Mouse (Mus musculus): Measurements from ENCODE around the gene Plcd1. TPM values are rescaled to one million over a fixed set of nuclear protein-coding genes. Genes with fewer than 3 reads are reported as not detected.
A peak's percentile ranks its signal among the peaks of the same experiment; 100 is the strongest.

The Plcd1 gene
- polyA plus RNA-seq, 1 experiment from 2014 or later, result 12.9 TPM

DNA sequence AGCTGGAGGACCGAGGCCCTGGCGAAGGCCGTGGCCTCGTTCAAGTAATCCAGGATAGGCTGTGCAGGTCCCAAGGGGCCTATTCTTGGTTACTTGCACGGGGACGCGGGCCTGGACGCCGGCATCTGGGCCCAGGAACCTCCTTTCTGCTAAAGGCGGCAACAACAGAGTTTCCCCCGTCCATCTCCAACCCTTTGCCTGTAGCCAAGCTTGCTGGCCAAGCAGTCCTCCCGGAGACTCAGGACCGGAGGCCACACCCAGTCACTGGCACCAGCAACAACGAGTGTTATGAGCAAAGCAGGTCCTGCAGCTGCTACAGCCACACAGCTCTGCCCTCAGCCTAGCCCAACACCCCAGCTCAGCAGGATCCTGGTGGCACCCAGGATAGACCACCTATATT lies 61.5 kb downstream of the Plcd1 start:
- Histone ChIP-seq H3K4me2 (ENCODE audit: low read length) (no peak overlapping the region), H3K4me3 (replicated peaks; ENCODE audit: low read length) (no peak overlapping the region), H3K36me3 (ENCODE audit: control insufficient read depth, insufficient read depth) (no peaks in the 10 kb centered on the region), H3K9ac (replicated peaks; ENCODE audit: low read depth, low read length) (no peak overlapping the region), H3K27me3 (replicated peaks; ENCODE audit: control insufficient read depth, insufficient read depth, low read length) (no peaks in the 10 kb centered on the region), H3K27ac (ENCODE audit: low read length) (no peak overlapping the region), H3K4me1 (replicated peaks; ENCODE audit: control insufficient read depth, insufficient read depth, low read length) (peaks cover 37% of the 10 kb centered on the region), H3K9me3 (ENCODE audit: control insufficient read depth, low read length) (no peaks in the 10 kb centered on the region)
- 83% methylated on average over 14 of the region's 14 CpGs for WGBS
- ATAC-seq, result no peak

DNA sequence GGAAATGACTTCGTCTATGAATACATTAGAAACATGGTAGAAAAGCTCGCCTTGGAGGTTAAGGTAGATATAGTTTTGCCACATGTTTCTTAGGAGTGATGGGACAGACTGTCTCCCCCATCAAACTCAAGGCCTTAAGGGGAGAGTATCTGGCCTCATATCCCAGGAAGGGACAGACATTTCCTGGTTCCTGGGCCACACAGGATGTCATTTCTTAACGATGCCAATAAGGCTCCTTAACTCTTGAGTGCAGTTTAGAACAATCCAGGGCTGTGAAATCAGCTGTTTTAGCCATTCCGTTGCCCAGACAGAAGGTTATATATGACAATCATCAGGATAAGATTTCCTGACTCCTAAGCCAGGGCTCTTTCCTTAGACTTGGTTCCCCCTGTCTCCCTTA lies 62.3 kb downstream of the Plcd1 start:
- Histone ChIP-seq H3K4me2 (ENCODE audit: low read length) (no peak overlapping the region), H3K36me3 (ENCODE audit: control insufficient read depth, insufficient read depth) (no peaks in the 10 kb centered on the region), H3K9ac (replicated peaks; ENCODE audit: low read depth, low read length) (no peak overlapping the region), H3K4me1 (replicated peaks; ENCODE audit: control insufficient read depth, insufficient read depth, low read length) (peaks cover 32% of the 10 kb centered on the region), H3K4me3 (replicated peaks; ENCODE audit: low read length) (no peak overlapping the region), H3K27ac (ENCODE audit: low read length) (no peak overlapping the region), H3K9me3 (ENCODE audit: control insufficient read depth, low read length) (no peaks in the 10 kb centered on the region), H3K27me3 (replicated peaks; ENCODE audit: control insufficient read depth, insufficient read depth, low read length) (no peaks in the 10 kb centered on the region)
- no peak for ATAC-seq
- 90% methylated on average over 4 of the region's 4 CpGs for WGBS

DNA sequence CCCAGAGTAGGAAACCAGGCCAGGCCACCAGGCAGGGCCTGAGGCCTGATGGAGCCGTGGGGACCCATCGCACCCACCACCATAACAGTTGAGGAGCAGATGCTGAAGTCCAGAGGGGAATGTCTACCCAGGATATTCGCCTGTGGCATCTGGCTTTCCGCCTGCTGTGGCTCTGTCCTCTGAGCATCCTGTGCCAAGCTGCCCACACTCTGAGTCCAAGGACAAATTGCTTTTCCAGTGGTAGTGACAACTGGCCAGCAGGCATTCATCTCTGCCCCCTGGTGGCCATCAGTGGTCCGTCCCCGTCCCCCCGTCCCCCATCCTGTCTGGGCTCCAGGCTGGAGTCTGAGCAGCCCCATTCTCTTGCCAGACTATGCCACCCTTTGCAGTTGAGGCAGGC lies 63.7 kb downstream of the Plcd1 start:
- no peak overlapping the region for H3K27ac ChIP-seq (ENCODE audit: low read length)
- peaks cover 22% of the 10 kb centered on the region for H3K4me1 ChIP-seq (replicated peaks; ENCODE audit: control insufficient read depth, insufficient read depth, low read length)
- no peak overlapping the region for H3K9ac ChIP-seq (replicated peaks; ENCODE audit: low read depth, low read length)
- no peak overlapping the region for H3K4me2 ChIP-seq (ENCODE audit: low read length)
- H3K9me3 ChIP-seq (ENCODE audit: control insufficient read depth, low read length), result no peaks in the 10 kb centered on the region
- ATAC-seq, result peak; percentile 32; the same call in 1 of the 2 replicates
- H3K36me3 ChIP-seq (ENCODE audit: control insufficient read depth, insufficient read depth), result no peaks in the 10 kb centered on the region
- H3K27me3 ChIP-seq (replicated peaks; ENCODE audit: control insufficient read depth, insufficient read depth, low read length), result no peaks in the 10 kb centered on the region
- WGBS, result 54% methylated on average over 7 of the region's 7 CpGs
- H3K4me3 ChIP-seq (replicated peaks; ENCODE audit: low read length), result no peak overlapping the region

DNA sequence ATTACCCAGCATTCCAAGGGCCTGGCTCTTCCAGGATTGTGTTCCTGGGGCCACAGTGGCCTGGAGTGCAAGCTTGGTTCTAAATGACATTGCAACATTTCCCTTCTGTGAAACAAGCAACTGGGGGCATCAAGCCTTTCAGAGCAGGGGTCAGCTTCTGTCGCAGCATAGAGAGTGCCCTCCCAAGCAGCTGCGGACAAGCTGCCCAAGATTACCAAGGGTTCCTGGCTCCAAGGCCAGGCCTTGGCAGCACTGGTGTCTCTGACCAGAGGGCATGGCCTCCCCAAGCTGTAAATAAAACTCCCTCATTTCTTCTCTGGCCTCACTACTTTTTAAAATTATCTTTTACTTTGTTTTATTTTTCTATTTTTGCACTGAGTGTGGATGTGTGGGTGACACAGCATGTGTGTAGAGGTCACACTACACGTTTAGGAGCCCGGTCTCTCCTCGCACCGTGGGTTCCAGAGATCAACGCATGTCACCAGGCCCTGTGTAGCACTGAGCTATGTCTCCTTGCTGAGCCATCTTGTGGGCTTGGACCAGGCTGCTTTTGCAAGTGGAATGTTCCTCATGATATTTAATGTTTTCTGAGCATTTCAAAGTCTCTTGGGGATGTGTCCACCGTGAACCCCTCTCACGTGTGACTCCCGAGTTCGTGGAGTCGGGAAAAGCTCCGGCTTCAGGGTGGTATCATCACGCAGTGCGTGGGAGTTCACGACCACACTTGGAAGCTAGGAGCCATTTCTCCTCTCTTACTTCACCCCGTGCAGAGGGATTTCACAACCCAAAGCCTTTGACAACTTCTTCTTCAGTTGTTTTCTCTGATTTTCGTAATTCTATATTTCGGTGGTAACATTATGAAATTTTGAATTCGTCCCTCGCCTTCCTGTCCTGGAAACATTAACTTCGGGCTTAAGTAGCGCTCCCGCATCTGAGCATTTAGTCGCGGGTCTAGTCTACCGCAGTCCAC lies 64.8 kb downstream of the Plcd1 start:
- H3K27me3 ChIP-seq (replicated peaks; ENCODE audit: control insufficient read depth, insufficient read depth, low read length), result no peaks in the 10 kb centered on the region
- no peak for ATAC-seq
- H3K9me3 ChIP-seq (ENCODE audit: control insufficient read depth, low read length), result no peaks in the 10 kb centered on the region
- H3K4me1 ChIP-seq (replicated peaks; ENCODE audit: control insufficient read depth, insufficient read depth, low read length), result peaks cover 12% of the 10 kb centered on the region
- WGBS, result 97% methylated on average over 27 of the region's 27 CpGs
- H3K27ac ChIP-seq (ENCODE audit: low read length), result no peak overlapping the region
- no peak overlapping the region for H3K4me3 ChIP-seq (replicated peaks; ENCODE audit: low read length)
- no peak overlapping the region for H3K9ac ChIP-seq (replicated peaks; ENCODE audit: low read depth, low read length)
- H3K4me2 ChIP-seq (ENCODE audit: low read length), result no peak overlapping the region
- no peaks in the 10 kb centered on the region for H3K36me3 ChIP-seq (ENCODE audit: control insufficient read depth, insufficient read depth)

DNA sequence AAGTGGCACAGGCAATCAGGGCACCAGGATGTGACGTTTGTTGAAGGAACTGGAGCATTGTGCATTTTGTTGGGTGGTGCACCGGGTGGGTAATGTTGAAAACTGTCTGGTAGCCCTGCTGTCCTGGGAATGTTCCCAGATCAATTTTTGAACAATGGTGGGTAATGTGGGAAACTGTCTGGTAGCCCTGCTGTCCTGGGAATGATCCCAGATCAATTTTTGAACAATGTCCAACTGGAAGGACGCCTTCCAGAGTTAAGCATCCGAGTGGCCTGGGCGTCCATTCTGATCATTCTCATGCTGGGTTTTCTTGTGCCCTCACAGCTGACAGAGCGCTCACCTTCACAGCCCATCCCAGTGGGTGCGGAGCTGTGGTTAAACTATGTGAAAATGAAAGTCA lies 66.0 kb downstream of the Plcd1 start:
- Histone ChIP-seq H3K27me3 (replicated peaks; ENCODE audit: control insufficient read depth, insufficient read depth, low read length) (no peaks in the 10 kb centered on the region), H3K4me3 (replicated peaks; ENCODE audit: low read length) (no peak overlapping the region), H3K9me3 (ENCODE audit: control insufficient read depth, low read length) (no peaks in the 10 kb centered on the region), H3K4me2 (ENCODE audit: low read length) (no peak overlapping the region), H3K36me3 (ENCODE audit: control insufficient read depth, insufficient read depth) (no peaks in the 10 kb centered on the region), H3K4me1 (replicated peaks; ENCODE audit: control insufficient read depth, insufficient read depth, low read length) (peaks cover 3% of the 10 kb centered on the region), H3K27ac (ENCODE audit: low read length) (no peak overlapping the region), H3K9ac (replicated peaks; ENCODE audit: low read depth, low read length) (no peak overlapping the region)
- ATAC-seq, result no peak
- WGBS, result 82% methylated on average over 7 of the region's 7 CpGs

DNA sequence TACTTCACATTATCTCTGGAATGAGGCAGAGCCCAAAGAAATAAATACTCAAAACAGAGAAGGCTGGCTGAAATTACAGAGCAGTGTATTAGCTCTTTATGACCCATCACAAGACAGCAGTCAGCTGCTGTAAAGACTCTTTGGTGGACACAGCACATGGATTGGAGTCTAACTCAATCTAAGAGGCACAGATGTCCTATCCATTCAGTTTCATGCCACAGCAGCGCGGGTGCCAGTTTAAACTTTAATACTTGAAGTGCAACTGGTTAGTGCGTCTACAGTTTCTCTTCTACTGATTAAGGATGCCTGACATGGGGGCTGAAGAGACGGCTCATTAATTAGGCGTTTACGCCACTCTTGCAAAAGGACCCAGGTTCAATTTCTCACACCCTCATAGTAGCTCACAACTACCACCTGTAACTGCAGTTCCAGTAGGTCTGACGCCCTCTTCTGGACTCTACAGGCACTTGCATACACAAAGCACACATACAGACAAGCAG lies 67.4 kb downstream of the Plcd1 start:
- H3K36me3 ChIP-seq (ENCODE audit: control insufficient read depth, insufficient read depth), result no peaks in the 10 kb centered on the region
- H3K27me3 ChIP-seq (replicated peaks; ENCODE audit: control insufficient read depth, insufficient read depth, low read length), result no peaks in the 10 kb centered on the region
- ATAC-seq, result no peak
- H3K4me3 ChIP-seq (replicated peaks; ENCODE audit: low read length), result no peak overlapping the region
- H3K9ac ChIP-seq (replicated peaks; ENCODE audit: low read depth, low read length), result no peak overlapping the region
- WGBS, result 75% methylated on average over 7 of the region's 7 CpGs
- H3K4me2 ChIP-seq (ENCODE audit: low read length), result no peak overlapping the region
- no peaks in the 10 kb centered on the region for H3K9me3 ChIP-seq (ENCODE audit: control insufficient read depth, low read length)
- no peak overlapping the region for H3K27ac ChIP-seq (ENCODE audit: low read length)
- no peaks in the 10 kb centered on the region for H3K4me1 ChIP-seq (replicated peaks; ENCODE audit: control insufficient read depth, insufficient read depth, low read length)

DNA sequence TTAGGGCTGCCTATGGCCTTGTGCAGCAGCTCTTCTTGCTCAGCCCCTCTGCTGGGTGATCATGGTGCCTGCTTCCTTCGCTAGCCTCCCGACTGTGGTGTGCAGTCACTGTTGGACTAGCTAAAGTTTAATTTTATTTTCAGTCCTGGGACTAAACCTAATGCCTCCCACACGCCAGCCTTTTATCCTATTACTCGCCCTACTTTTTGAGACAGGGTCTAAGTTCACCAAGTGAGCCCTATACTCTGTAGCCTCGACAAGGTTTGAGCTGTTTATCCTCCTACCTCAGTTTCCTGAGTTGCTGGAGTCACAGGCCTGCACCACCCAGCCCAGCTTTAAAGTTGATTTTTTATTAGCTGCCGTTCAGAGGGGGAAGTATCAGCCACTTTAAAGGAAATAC lies 68.0 kb downstream of the Plcd1 start:
- no peak for ATAC-seq
- WGBS, result 87% methylated on average over 6 of the region's 6 CpGs
- H3K9ac ChIP-seq (replicated peaks; ENCODE audit: low read depth, low read length), result no peak overlapping the region

DNA sequence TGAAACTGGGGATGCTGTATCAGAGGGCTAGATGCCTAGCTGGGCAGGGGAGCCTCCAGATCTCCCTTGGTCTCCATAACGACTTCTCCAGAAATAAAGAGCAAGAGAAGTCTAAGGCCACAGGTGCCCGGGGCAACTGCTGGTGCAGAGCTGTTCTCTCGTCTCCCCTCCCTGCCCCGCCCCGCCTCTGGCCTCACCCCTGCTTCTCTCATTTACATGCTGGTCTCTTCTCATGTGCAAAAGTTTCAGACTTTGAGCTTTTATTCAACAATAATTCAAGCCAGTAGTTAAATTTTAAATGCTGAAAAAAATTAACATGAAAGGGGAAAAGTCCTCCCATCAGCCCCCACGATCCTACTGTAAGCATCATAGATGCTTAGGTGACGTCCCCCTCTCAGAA lies 71.6 kb downstream of the Plcd1 start:
- ATAC-seq, result no peak
- H3K9me3 ChIP-seq (ENCODE audit: control insufficient read depth, low read length), result no peaks in the 10 kb centered on the region
- no peaks in the 10 kb centered on the region for H3K36me3 ChIP-seq (ENCODE audit: control insufficient read depth, insufficient read depth)
- H3K4me1 ChIP-seq (replicated peaks; ENCODE audit: control insufficient read depth, insufficient read depth, low read length), result no peaks in the 10 kb centered on the region
- 67% methylated on average over 7 of the region's 7 CpGs for WGBS
- no peak overlapping the region for H3K9ac ChIP-seq (replicated peaks; ENCODE audit: low read depth, low read length)
- no peak overlapping the region for H3K27ac ChIP-seq (ENCODE audit: low read length)
- H3K4me2 ChIP-seq (ENCODE audit: low read length), result no peak overlapping the region
- no peak overlapping the region for H3K4me3 ChIP-seq (replicated peaks; ENCODE audit: low read length)
- H3K27me3 ChIP-seq (replicated peaks; ENCODE audit: control insufficient read depth, insufficient read depth, low read length), result no peaks in the 10 kb centered on the region

More for the DNA sequence above, 68.0 kb downstream of the Plcd1 start:
- no peak overlapping the region for H3K27ac ChIP-seq (ENCODE audit: low read length)
- H3K4me1 ChIP-seq (replicated peaks; ENCODE audit: control insufficient read depth, insufficient read depth, low read length), result no peaks in the 10 kb centered on the region
- no peaks in the 10 kb centered on the region for H3K36me3 ChIP-seq (ENCODE audit: control insufficient read depth, insufficient read depth)
- no peaks in the 10 kb centered on the region for H3K9me3 ChIP-seq (ENCODE audit: control insufficient read depth, low read length)
- no peak overlapping the region for H3K4me3 ChIP-seq (replicated peaks; ENCODE audit: low read length)
- H3K27me3 ChIP-seq (replicated peaks; ENCODE audit: control insufficient read depth, insufficient read depth, low read length), result no peaks in the 10 kb centered on the region
- H3K4me2 ChIP-seq (ENCODE audit: low read length), result no peak overlapping the region
